Mouse (Mus musculus) thymus, postnatal 0 days (tissue): ENCODE results near the gene Dram2. TPM values are rescaled to one million over a fixed set of nuclear protein-coding genes. Genes with fewer than 3 reads are reported as not detected.
A peak's percentile ranks its signal among the peaks of the same experiment; 100 is the strongest.

Source experiments
- DNase-seq: peaks from one replicate; pipeline ENCODE4 v3.0.0-alpha.2; 2015; ENCODE audit warnings: low spot score
- polyA plus RNA-seq: library from polyadenylated mRNA; unstranded; fragments of >200 nt; fragmentation: Nextera tagmentation; extraction: Ambion mirVana; gene quantifications from 2 replicates; pipeline ENCODE4 v1.2.1, GENCODE M21; 2015

The Dram2 gene
- polyA plus RNA-seq = 55.8 and 57.4 TPM in 2 replicates

DNA sequence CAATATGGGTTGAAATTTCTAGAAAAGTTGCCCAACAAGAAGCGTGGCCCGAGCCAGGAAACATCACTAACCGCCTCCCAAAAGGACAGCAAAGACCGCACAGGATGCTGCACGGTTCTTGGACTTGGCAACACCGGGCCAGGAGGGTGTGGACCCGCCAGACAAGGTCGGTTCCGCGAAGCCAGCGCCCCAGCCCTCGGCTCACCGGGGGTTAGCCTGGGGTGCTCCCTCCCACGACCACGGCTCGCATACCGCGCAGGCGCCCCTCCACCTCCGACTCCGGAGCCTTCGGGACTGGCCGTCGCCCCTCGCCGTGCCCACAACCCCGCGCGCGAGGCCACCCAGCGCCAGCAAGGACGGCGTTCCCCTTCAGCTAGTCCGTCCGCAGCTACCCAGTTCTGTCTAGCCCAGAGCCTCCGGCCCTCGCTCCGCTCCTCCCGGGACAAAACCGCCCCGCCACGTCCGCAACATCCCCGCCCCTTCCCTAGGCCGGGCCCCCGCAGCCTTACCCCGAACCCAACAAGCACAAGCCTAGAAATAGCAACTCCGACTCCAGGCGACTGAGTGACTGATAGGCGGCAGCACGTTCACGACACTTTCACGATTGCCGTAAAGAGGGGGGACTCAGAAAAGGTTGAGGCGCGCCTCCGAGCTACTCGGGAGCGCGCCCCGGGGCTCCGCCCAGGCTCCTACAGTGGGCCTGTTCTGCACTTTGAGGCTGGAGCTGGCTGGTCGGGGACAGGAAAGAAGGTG is at the start of gene Dram2, which contains the start of gene Cept1:
TSS of gene Dram2 (plus strand) at position 628 of the 753 bp plus-strand sequence.
TSS of gene Cept1 (minus strand) at position 632 of the 753 bp plus-strand sequence.
- peak; percentile 97 for DNase-seq

GRCm38 (mm10) chr3:106500510-106500909 is 47.1 kb upstream of the Dram2 start:
- no peak for DNase-seq

- DNase-seq = no peak
Observed at GRCm38 (mm10) chr3:106502892-106503291, 44.7 kb upstream of the Dram2 start.

- no peak for DNase-seq
Observed at GRCm38 (mm10) chr3:106510669-106511068, 36.9 kb upstream of the Dram2 start.

DNA sequence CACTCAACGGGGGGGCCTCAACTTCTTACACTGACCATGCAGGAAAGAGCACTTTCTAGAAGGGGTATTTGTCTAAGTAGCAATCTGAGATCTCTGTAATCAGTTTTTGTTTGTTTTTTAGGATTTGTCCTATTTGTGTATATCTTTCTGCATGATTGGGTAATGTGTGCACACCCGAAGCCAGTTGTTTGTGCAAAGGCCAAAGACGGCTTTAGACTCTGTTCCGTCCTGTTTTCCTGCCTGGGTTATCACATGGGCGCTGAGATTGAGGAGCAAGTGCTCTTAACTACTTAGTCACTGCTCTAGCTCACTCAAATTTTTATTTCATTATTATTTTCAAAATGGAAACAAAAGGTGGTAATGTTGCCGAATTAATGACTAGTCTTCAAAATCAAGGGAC is 32.6 kb upstream of the Dram2 start:
- no peak for DNase-seq

DNA sequence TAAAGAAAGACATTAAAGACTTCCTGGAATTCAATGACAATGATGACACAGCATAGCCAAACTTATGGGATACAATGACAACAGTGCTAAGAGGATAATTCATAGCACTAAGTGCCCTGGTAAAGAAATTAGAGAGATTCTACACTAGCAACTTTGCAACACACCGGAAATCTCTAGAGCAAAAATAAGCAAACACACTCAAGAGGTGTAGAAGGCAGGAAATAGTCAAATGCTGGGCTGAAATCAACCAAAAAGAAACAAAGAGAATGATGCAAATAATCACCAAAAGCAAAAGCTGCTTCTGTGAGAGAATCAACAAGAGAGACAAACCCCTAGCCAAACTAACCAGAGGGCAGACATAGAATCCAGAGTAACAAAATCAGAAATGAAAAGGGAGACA is 24.9 kb upstream of the Dram2 start:
- DNase-seq = no peak

GRCm38 (mm10) chr3:106526411-106526810 is 21.2 kb upstream of the Dram2 start:
- no peak for DNase-seq

DNA sequence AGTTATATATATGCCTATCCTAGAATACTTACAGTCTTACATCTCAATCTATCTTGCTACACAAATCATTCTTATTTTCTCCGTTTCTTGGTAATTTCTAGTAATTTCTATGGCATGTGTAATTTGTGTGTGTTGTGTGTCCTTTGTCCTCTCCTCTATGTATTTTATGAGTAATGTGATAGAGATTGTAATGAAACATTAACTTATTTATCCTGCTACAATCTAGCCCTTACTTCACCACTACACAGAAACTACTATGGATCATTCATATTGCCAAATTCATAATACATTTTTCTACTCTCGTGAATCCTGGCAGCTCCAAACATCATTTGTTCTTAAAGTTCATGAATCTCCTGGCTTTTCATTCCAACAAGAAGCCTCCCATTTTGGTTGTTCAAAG is 19.6 kb upstream of the Dram2 start:
- no peak for DNase-seq

DNA sequence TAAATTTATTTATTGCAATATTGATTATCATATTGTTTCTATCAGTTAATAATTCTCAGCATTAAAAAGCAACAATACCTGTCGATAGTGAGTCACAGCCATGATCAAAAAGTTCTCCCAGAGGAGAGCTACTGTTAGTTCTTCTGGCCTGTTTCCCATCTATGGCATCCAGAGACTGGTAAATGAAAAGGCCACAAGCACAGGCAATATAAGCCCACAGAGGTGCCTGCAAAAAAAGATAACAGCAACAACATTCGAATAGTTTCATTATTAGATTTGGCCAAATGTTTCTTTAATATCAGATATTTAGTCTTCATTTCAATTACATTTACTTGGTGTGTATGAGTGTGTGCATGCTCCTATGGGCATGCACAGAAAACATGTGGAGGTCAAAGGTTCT is 14.3 kb upstream of the Dram2 start:
- DNase-seq = no peak

DNA sequence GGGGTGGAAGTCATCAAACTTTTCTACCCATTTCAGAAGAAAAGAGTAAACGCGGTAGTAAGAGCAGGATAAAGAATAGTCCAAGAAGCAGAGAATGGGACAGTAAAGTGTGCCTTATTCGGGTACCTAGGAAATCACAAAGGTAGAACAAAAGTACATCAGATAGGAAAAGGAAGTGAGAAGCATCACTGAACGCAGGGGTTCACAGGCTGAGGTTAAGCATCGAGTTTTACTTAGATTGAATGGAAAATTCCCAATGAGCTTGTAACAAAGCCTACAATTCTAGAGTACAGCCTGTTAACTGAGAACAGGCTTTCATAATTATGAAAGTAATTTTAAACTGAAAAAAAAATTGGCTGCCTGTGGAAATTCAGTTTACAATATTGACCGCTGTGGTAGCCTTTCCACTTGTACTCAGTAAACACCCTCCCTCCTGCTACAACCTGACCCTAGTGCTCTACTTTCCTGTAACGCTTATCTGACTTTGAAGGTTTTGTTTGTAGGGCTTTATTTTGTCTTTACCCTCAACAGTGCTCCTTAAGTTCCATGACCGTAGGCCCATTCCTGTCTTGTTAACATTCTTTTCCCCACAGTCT is 2.8 kb upstream of the Dram2 start:
- DNase-seq = no peak

DNA sequence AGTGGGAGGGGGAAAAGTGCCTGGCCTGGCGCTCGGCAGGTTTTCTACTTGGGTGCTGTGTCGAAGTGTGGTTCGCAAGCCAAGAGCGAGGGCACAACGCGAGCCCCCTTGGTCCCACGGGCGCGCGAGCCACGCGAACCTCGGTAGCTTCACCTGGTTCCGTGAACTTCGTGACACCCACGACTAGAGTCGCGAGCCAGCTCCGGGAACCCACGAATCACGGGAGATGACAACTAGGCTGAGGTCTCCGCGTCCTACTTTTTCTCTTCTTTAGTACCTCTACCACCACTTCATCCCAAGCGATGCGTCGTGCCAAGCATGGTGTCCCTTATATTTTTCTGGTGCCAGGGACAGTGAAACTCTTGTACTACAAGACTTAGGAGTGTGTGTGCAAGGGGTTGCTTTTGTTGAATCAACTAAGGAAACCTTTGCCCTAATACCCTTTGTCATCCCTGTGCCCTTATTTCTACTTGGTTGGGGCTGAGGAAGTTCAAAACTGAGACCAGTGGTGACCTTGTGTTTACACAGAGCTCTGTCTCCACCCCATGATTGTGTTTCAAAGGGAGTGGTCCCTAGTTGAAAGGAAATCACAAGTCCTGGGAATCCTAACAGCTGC is 434 bp downstream of the Dram2 start:
- no peak for DNase-seq

- no peak for DNase-seq
Observed at GRCm38 (mm10) chr3:106548971-106549370, 1.4 kb downstream of the Dram2 start.

- DNase-seq = no peak
Observed at GRCm38 (mm10) chr3:106553411-106553810, 5.8 kb downstream of the Dram2 start.

DNA sequence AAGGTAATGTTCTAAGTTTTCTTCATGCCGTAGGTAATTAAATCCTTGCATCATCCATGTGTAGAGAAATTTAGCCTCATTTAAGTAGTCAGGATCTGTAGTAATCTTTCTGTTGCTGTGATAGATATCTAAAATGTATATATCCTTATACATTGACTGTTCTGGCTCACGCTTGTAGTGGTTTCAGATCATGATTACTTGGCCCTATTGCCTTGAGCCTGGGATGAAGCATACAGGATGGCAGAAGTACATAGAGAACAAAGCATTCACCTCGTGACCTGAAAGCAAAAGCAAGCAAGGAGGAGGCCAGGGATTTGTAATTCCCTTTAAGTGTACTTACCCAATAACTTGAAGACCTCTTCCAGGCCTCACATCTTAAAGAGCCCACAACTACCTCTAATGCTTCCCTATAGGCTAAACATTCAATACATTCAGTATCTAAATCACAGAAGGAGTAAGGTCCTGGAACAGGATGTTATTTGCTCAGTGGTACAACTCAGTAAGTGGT is 8.2 kb downstream of the Dram2 start:
- DNase-seq = no peak

DNA sequence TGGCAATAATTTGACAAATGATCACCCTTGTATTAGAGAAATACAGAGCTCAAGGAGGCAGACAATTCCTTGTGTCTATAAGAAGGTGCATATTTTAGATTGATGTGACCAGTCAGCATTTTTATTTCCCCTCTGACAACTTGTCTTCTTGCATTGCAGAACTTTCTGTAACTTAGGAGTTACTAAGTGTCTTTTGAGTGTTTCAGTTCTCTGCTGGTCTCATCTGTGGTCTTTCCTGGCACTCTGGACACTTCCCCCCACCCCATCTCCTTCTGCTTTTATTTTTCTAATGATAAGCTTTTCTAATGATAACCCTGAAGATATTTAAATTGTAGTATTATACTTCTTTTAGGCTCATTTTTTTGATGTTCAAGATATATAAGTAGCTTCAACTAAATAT is 10.7 kb downstream of the Dram2 start:
- DNase-seq = no peak

- no peak for DNase-seq
Observed at GRCm38 (mm10) chr3:106565876-106566275, 18.3 kb downstream of the Dram2 start.

DNA sequence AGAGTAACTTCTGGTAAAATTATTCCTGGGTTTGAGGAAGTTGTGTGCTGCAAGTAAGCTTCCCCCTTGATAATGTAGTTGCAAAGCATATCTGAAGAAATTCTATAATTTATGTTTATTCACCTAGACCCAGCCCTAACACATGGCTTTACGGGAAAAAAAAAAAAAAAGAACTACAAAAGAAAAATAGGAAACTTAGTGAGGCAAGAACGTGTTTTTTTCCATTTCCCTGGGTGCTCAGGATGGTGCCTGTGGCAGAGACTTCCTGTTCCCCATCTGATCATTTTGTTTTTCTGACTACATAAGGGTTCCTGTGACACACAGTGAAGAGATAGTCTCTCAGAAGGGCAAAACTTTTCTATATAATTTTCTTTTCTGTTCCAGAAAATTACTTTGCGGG is 25.6 kb downstream of the Dram2 start:
- DNase-seq = no peak

- no peak for DNase-seq
Observed at GRCm38 (mm10) chr3:106579296-106579695, 31.7 kb downstream of the Dram2 start.

GRCm38 (mm10) chr3:106593631-106594030 is 46.0 kb downstream of the Dram2 start:
- DNase-seq = peak; percentile 26

DNA sequence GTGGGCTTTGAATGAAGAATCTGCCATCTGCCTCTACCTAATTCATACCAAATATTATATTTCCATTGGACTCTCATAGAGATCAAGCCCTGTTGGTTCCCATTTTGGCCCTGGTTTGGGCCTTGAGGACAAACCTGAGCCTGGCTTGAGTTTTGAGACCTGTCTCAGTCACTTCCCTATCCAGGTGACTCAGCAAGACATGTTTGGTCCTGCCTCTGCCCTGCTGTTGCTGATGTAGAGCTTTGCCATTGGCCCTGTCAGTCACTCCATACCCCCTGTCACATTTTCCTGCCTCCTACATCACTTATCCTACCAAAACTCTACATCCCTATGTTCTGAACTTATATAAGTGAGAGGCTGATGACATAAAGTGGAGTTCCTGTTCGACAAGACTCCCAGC is 70.5 kb downstream of the Dram2 start:
- no peak for DNase-seq
